Mouse (Mus musculus) midbrain, embryonic 10.5 days (tissue): Measurements from ENCODE around the gene Upf2. TPM values are rescaled to one million over a fixed set of nuclear protein-coding genes. Genes with fewer than 3 reads are reported as not detected.
"Not testable (repeated sequence)": the region's sequence is repeated elsewhere in the genome, so short reads cannot be mapped to it uniquely, and the experiment has no call there.

Source experiments
- DNase-seq: peaks from one replicate; pipeline ENCODE4 v3.0.0-alpha.2; 2017; ENCODE audit warnings: low spot score
- H3K27ac ChIP-seq: fragments of 300-500 bp; sonication (generic); replicated peaks from 2 replicates; pipeline ENCODE4 v1.5.1; 2016; ENCODE audit warnings: mild to moderate bottlenecking
- H3K27me3 ChIP-seq: fragments of 300-500 bp; sonication (generic); 2 replicates; pipeline ENCODE4 v1.6.1; 2016; ENCODE audit warnings: low read depth, mild to moderate bottlenecking; ENCODE audit not compliant: poor library complexity, severe bottlenecking
- H3K36me3 ChIP-seq: fragments of 300-500 bp; sonication (generic); 2 replicates; pipeline ENCODE4 v1.6.1; 2016; ENCODE audit warnings: mild to moderate bottlenecking, moderate library complexity
- H3K4me1 ChIP-seq: fragments of 300-500 bp; sonication (generic); 2 replicates; pipeline ENCODE4 v1.6.1; 2016
- H3K4me3 ChIP-seq: fragments of 300-500 bp; sonication (generic); 2 replicates; pipeline ENCODE4 v1.5.1; 2016; ENCODE audit warnings: mild to moderate bottlenecking, moderate library complexity
- H3K9me3 ChIP-seq: fragments of 300-500 bp; sonication (generic); replicated peaks from 2 replicates; pipeline ENCODE4 v1.6.1; 2016; ENCODE audit warnings: mild to moderate bottlenecking
- WGBS: fragments of 180-500 bp; shearing (Covaris S2); methylation state at CpG from one replicate; pipeline ENCODE4 v1.1.7; 2016; 5-methylcytosine and 5-hydroxymethylcytosine counted together
- polyA plus RNA-seq: library from polyadenylated mRNA; unstranded; fragments of >200 nt; fragmentation: Nextera tagmentation; extraction: Ambion mirVana; gene quantifications from 2 replicates; pipeline ENCODE4 v1.2.1, GENCODE M21; 2016

The Upf2 gene
- polyA plus RNA-seq, 1 experiment from 2014 or later: 10.3 TPM

- Histone ChIP-seq H3K27me3 (no peaks in the 10 kb centered on the region), H3K36me3 (peaks cover 61% of the 10 kb centered on the region), H3K27ac (no peak overlapping the region), H3K4me1 (peaks cover 5% of the 10 kb centered on the region), H3K4me3 (no peak overlapping the region), H3K9me3 (no peaks in the 10 kb centered on the region)
- DNase-seq: no peak
- 92% methylated on average over 9 of the region's 9 CpGs for WGBS
Measured at GRCm38 (mm10) chr2:5957705-5958104, 6.4 kb downstream of the Upf2 start.

GRCm38 (mm10) chr2:5962265-5962664, 11.0 kb downstream of the Upf2 start:
- peaks cover 90% of the 10 kb centered on the region for H3K36me3 ChIP-seq
- no peak overlapping the region for H3K27ac ChIP-seq
- no peaks in the 10 kb centered on the region for H3K9me3 ChIP-seq
- WGBS: 100% methylated on average over 2 of the region's 2 CpGs
- no peaks in the 10 kb centered on the region for H3K4me1 ChIP-seq
- no peak for DNase-seq
- H3K4me3 ChIP-seq: no peak overlapping the region
- no peaks in the 10 kb centered on the region for H3K27me3 ChIP-seq

GRCm38 (mm10) chr2:5963729-5964128, 12.5 kb downstream of the Upf2 start:
- not testable (repeated sequence) for H3K27ac ChIP-seq, H3K4me3 ChIP-seq, H3K27me3 ChIP-seq, DNase-seq, H3K4me1 ChIP-seq, H3K9me3 ChIP-seq
- H3K36me3 ChIP-seq: peaks cover 79% of the 10 kb centered on the region
- WGBS: 90% methylated on average over 4 of the region's 4 CpGs

DNA sequence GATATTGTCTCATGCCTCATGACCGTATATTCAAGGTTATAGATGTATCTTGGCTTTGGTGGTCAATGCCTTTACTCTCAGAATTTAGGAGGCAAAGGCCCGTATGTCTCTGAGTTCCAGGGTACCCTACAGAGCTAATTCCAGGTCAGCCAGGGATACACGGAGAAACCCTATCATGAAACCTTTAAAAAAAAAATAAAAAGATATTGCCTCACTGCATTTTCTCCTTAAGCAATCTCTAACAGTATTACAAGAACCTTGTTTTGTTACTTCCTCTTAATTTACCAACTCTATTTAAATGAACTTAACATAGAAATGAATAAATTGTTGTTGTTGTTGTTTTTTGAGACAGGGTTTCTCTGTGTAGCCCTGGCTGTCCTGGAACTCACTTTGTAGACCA, 14.7 kb downstream of the Upf2 start:
- Histone ChIP-seq H3K36me3 (peaks cover 63% of the 10 kb centered on the region), H3K27me3 (no peaks in the 10 kb centered on the region), H3K4me3 (no peak overlapping the region), H3K9me3 (no peaks in the 10 kb centered on the region), H3K4me1 (no peaks in the 10 kb centered on the region), H3K27ac (no peak overlapping the region)
- WGBS: 94% methylated on average over 3 of the region's 3 CpGs
- DNase-seq: no peak

DNA sequence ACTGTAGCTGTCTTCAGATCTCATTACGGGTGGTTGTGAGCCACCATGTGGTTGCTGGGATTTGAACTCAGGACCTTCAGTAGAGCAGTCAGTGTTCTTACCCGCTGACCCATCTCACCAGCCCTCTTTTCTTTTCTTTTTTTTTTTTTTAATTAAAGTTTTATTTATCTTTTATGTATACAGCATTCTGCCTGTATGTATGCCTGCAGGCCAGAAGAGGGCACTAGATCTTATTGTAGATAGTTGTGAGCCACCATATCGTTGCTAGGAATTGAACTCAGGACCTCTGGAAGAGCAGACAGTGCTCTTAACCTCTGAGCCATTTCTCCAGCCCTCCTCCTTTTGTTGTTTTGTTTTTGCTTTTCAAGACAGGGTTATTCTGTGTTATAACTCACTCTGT, 19.4 kb downstream of the Upf2 start:
- not testable (repeated sequence) for H3K27me3 ChIP-seq, H3K27ac ChIP-seq, DNase-seq, H3K4me3 ChIP-seq, H3K9me3 ChIP-seq, H3K4me1 ChIP-seq
- peaks cover 42% of the 10 kb centered on the region for H3K36me3 ChIP-seq
- WGBS: 94% methylated on average over 3 of the region's 3 CpGs

- no peak for DNase-seq
- H3K27ac ChIP-seq: no peak overlapping the region
- no peaks in the 10 kb centered on the region for H3K4me1 ChIP-seq
- H3K9me3 ChIP-seq: no peaks in the 10 kb centered on the region
- H3K36me3 ChIP-seq: peaks cover 66% of the 10 kb centered on the region
- H3K4me3 ChIP-seq: no peak overlapping the region
- no peaks in the 10 kb centered on the region for H3K27me3 ChIP-seq
- WGBS: 93% methylated on average over 4 of the region's 4 CpGs
Measured at GRCm38 (mm10) chr2:5977532-5977931, 26.3 kb downstream of the Upf2 start.

DNA sequence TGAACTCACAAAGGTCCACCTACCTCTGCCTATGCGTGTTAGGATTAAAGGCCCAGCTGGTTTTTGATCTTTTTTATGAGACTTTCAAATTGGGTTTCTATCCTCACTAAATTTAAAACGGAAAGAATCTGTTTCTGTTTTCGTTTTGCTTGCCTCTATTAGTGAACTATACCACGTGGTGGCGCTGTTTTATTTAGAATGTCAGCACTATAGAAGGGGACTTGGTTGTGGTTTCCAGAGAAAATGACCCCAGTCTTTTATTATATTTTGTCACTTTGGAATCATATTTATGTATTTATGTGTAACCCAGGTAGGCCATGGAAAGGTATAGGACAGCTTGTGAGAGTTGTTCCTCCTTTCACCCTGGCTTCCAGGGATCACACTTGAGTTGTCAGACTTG, 44.3 kb downstream of the Upf2 start:
- Histone ChIP-seq H3K27ac (no peak overlapping the region), H3K27me3 (no peaks in the 10 kb centered on the region), H3K4me1 (no peaks in the 10 kb centered on the region), H3K4me3 (no peak overlapping the region), H3K36me3 (peaks cover 24% of the 10 kb centered on the region), H3K9me3 (no peaks in the 10 kb centered on the region)
- DNase-seq: peak; percentile 14
- 26% methylated on average over 5 of the region's 5 CpGs for WGBS

- H3K4me1 ChIP-seq: peaks cover 5% of the 10 kb centered on the region; the same call in 1 of the 2 replicates
- H3K27me3 ChIP-seq: no peaks in the 10 kb centered on the region
- 90% methylated on average over 3 of the region's 3 CpGs for WGBS
- peaks cover 19% of the 10 kb centered on the region for H3K36me3 ChIP-seq
- no peak for DNase-seq
- H3K9me3 ChIP-seq: no peaks in the 10 kb centered on the region
- no peak overlapping the region for H3K27ac ChIP-seq
- H3K4me3 ChIP-seq: no peak overlapping the region
Measured at GRCm38 (mm10) chr2:6003949-6004348, 52.7 kb downstream of the Upf2 start.

GRCm38 (mm10) chr2:6014532-6014931, 63.3 kb downstream of the Upf2 start:
- no peaks in the 10 kb centered on the region for H3K27me3 ChIP-seq
- 92% methylated on average over 5 of the region's 5 CpGs for WGBS
- DNase-seq: no peak
- no peak overlapping the region for H3K4me3 ChIP-seq
- no peak overlapping the region for H3K27ac ChIP-seq
- peaks cover 47% of the 10 kb centered on the region for H3K36me3 ChIP-seq
- no peaks in the 10 kb centered on the region for H3K9me3 ChIP-seq
- no peaks in the 10 kb centered on the region for H3K4me1 ChIP-seq

- not testable (repeated sequence) for H3K9me3 ChIP-seq, H3K27me3 ChIP-seq, H3K27ac ChIP-seq, H3K4me3 ChIP-seq, H3K4me1 ChIP-seq, DNase-seq
- 92% methylated on average over 6 of the region's 6 CpGs for WGBS
- H3K36me3 ChIP-seq: peaks cover 54% of the 10 kb centered on the region
Measured at GRCm38 (mm10) chr2:6015182-6015581, 63.9 kb downstream of the Upf2 start.

GRCm38 (mm10) chr2:6020570-6020969, 69.3 kb downstream of the Upf2 start:
- Histone ChIP-seq H3K4me3 (no peak overlapping the region), H3K27ac (no peak overlapping the region), H3K4me1 (no peaks in the 10 kb centered on the region), H3K9me3 (no peaks in the 10 kb centered on the region), H3K36me3 (peaks cover 65% of the 10 kb centered on the region), H3K27me3 (no peaks in the 10 kb centered on the region)
- DNase-seq: no peak

- no peak for DNase-seq
- H3K4me1 ChIP-seq: no peaks in the 10 kb centered on the region
- no peaks in the 10 kb centered on the region for H3K27me3 ChIP-seq
- H3K36me3 ChIP-seq: peaks cover 47% of the 10 kb centered on the region
- H3K27ac ChIP-seq: no peak overlapping the region
- 94% methylated on average over 1 of the region's 1 CpGs for WGBS
- no peak overlapping the region for H3K4me3 ChIP-seq
- no peaks in the 10 kb centered on the region for H3K9me3 ChIP-seq
Measured at GRCm38 (mm10) chr2:6042644-6043043, 91.4 kb downstream of the Upf2 start.

GRCm38 (mm10) chr2:6046796-6047195, 95.5 kb downstream of the Upf2 start:
- Histone ChIP-seq H3K9me3 (no peaks in the 10 kb centered on the region), H3K4me1 (no peaks in the 10 kb centered on the region), H3K4me3 (no peak overlapping the region), H3K27me3 (no peaks in the 10 kb centered on the region), H3K36me3 (peaks cover 70% of the 10 kb centered on the region), H3K27ac (no peak overlapping the region)
- WGBS: 84% methylated on average over 7 of the region's 7 CpGs
- DNase-seq: no peak

- Histone ChIP-seq H3K4me3 (no peak overlapping the region), H3K27ac (no peak overlapping the region), H3K36me3 (peaks cover 75% of the 10 kb centered on the region), H3K9me3 (no peaks in the 10 kb centered on the region), H3K27me3 (no peaks in the 10 kb centered on the region), H3K4me1 (no peaks in the 10 kb centered on the region)
- DNase-seq: no peak
- 77% methylated on average over 4 of the region's 4 CpGs for WGBS
Measured at GRCm38 (mm10) chr2:6048570-6048969, 97.3 kb downstream of the Upf2 start.
